Mouse (Mus musculus): ENCODE measurements around the gene Nfkbil1.

The Nfkbil1 gene

DNA sequence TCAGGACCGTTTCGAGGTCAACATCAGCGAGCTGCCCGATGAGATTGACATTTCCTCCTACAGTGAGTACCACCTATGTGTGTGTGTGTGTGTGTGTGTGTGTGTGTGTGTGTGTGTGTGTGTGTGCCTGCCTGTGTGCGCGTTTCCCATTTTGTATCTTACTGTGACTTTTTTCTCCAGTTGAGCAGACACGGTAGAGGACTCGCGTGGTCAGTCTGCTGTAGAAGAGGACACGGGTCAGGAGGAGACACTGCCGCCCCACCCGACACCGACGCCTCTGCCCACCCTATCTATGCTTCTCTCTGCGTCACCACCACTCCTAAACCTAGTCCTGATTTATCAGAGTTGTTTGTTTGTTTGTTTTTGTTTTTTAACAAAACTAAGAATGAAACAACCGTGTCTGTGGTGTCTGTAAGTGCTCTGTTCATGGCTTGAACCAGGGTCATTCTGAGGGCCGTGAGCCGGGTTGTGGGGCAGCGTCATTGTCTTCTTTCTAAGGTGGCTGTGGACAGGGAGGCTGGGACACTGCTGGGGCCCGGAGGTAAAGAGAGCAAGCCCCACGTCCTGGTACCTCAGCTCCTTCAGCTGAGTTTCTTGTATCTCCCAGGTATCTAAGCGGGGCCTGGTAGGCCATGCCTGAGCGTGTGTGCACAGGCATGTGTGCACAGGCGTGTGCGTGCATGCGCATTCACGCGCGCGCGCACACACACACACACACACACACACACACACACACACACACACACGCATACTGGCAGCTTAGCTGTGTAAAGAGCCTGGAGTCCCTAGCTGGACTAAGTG is 17.9 kb upstream of the Nfkbil1 start:
- no peak for DNase-seq

GRCm38 (mm10) chr17:35252619-35253292 is 17.2 kb upstream of the Nfkbil1 start:
- DNase-seq = no peak

- no peak for DNase-seq
These were observed 16.4 kb upstream of the Nfkbil1 start for GRCm38 (mm10) chr17:35251981-35252380.

- DNase-seq = no peak
These were observed 15.6 kb upstream of the Nfkbil1 start for GRCm38 (mm10) chr17:35251162-35251719.

DNA sequence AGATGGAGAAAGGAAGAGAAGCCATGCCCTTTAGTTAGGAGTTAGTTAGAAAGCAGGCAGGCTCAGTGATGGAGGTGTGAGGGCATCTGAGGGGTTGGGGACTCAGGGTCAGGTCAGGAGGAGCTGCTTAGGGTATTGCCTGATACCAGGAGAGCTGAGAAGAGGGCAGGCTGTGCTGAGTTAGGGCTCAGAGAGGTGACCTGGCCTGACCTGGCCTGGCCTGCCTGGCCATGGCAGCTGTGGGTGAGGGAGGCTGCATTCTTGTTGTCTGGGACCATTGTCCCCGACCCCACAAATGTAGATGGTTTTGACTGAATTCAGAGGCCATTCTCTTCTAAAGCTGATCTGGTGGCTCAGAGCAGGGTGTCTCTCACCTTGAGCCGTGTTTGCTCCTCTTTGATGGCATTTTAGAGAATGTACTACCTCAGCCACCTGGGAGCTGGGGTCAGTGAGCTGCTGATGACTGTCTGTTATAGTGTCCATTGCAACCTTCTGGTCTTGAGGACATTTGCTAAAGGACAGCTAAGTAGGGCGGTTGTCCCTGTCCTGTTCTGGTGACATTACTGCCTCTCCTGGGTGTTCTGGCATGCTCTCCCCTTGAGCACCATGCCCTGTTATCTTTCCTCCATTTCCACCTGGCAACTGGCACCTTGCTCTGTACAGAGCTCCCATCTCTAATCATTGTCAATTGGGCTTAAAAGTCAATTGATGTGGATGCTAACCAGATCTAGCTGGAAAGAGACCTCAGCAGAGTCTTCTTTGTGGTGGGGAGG is 14.9 kb upstream of the Nfkbil1 start:
- peak; percentile 21 for DNase-seq

DNA sequence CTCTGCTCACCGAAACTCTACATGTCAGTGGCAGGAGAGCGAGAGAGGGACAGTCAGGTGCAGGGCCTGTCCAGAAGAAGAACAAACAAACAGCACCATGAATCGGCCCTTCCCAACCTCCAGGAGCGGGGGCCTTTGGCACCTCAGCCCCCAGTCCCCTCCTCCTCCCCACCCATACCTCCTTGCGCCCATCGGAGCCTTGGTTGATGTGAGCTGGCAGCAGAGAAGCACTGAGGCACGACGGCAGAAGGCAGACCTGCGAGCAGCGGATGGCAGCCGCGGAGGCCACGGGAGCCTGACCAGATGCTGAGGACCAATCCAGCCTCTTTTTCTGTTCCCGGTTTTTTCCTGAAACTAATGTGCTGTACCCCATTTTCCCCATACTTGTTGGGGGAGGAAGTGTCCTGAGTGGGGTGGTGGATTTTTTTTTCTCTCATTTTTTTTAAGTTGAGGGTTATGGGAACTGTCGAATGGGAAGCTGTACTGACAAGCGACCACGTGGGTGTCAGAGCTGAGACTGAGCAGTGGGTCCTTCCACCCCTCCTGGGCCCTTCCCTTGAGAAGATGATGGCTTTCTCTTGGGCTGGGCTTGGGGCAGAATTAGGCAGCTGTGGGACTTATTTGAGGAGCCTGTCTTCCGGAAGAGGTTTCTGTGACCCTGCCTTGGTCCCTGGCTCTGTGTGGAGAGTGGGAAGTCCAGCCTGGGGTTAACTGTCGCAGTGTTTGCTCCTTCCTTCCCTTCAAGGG is 14.0 kb upstream of the Nfkbil1 start:
- peak; percentile 13 for DNase-seq

- DNase-seq = no peak
These were observed 13.4 kb upstream of the Nfkbil1 start for GRCm38 (mm10) chr17:35248986-35249385.

DNA sequence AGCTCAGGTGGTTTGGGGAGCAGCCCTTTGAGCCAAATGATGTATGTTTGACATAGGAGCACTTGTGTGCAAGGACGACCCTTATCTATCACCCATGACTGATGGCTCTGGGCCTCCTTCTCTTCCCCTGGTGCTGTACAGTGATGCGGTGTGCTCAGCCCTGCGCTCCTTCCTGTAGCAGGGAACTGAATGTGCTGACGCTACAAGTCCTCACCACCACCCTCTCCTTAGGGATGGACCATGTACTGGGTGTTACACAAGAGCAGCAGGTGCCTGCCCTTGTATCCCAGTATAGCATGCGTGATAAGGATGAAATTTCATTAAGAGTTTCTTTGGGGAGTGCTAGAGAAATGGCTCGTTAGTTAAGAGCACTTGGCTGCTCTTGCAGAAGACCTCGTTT is 11.6 kb upstream of the Nfkbil1 start:
- DNase-seq = no peak

- peak; percentile 49 for DNase-seq
These were observed 10.4 kb upstream of the Nfkbil1 start for GRCm38 (mm10) chr17:35245731-35246623.

DNA sequence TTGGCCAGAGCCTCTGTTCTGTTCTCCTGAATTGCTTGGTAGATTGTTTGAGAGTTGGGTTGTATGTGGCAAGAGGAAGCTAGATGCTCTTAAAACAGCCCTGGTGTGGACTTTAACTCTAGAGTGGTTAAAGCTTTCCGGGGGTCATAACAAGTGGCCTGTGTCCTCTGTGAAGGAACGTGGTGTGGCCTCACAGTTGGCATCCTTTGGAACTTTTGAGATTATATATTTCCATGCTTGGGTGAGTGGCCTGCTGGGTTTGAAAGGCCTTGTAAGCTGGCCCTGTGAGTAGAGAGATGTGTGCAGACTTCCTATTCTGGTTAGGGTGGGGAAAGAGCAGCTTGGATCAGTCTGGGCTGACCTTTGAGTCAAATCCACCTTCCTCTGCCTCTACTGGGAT is 9.4 kb upstream of the Nfkbil1 start:
- no peak for DNase-seq

DNA sequence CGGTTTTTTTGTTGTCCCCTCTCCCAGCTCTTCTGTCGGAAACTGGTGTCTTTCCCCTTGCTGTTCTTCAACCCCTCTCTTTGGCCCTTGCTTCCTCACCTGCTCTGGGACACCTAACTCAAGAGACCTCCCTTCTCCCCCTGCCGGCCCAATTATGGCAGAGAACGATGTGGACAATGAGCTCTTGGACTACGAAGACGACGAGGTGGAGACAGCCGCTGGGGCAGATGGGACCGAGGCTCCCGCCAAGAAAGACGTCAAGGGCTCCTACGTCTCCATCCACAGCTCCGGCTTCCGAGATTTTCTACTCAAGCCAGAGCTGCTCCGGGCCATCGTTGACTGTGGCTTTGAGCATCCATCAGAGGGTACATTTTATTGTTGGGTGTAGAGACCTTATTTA is 7.5 kb upstream of the Nfkbil1 start:
- DNase-seq = peak; percentile 58

GRCm38 (mm10) chr17:35242015-35242941 is 6.7 kb upstream of the Nfkbil1 start:
- DNase-seq = peak; percentile 70

- peak; percentile 96 for DNase-seq
These were observed 5.9 kb upstream of the Nfkbil1 start, which contains the start of gene Ddx39b for GRCm38 (mm10) chr17:35241305-35242014. TSS of gene Ddx39b (plus strand) at chr17:35241746.

- DNase-seq = no peak
These were observed 5.1 kb upstream of the Nfkbil1 start for GRCm38 (mm10) chr17:35240384-35241304.

DNA sequence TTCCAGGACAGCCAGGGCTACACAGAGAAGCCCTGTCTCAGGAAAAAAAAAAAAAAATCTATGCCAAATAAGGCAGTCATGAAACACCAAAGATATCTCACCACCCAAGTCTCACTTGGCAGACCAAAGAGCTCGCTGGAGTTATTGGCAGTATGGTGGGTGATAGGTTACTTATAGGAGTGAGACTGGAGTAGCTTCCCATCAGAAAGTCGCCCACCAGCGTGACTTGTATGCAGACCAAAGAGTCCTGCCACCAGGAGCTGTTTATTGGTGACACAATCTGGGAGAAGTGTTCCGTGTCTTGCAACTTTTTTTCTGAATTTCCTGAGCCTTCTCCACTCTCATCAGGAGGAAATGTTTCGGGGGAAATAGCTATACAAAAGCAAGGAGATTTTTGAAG is 4.1 kb upstream of the Nfkbil1 start:
- no peak for DNase-seq

DNA sequence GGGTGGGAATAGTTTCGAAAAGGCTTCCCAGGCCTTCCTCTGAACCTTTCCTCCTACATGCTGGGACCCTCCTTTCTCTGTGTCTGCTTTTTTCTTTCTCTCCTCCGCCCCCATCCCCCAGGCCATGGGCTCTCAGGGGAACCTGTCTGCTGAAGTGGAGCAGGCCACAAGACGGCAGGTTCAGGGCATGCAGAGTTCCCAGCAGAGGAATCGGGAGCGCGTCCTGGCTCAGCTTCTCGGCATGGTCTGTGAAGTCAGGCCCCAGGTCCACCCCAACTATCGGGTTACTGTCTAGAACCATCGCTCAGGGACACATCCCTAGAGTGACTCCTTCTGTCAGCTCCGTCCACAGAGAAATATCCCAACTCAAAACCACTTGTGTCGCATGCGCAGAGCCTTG is 1.9 kb upstream of the Nfkbil1 start:
- DNase-seq = no peak

DNA sequence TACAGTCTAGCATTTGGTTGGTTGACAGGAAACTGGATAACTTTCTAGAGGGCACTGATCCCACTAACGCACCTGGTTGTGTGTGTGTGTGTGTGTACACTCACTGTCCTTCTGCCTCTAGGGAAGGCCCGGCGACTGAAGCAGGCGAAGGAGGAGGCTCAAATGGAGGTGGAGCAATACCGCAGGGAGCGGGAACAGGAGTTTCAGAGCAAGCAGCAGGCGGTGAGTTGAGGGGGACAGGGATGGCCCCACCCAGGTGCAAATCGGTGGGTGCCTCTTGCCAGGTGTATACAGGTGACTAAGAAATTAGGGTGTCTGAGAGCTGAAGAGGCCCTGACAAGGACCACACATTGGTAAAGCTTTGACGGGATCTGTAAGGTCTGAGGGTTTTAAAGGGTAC is 1.4 kb upstream of the Nfkbil1 start:
- peak; percentile 24 for DNase-seq

DNA sequence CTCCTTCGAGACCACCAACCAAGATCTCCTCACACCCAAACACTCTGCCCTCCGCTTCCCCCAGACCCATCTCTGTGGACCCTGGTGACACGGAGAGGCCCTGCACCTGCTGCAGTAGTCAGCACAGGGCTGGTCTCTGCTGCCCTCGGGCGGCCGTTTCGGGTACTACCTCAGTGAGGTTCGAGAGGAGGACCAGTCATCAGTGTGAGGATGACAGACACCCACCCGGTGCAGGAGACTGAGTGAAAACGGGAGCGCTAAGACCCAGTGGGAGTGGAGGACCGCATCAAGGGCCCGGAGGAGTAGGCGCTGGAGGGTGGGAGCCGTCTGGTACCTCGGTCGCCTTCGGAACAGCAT is 776 bp upstream of the Nfkbil1 start:
- DNase-seq = peak; percentile 100

DNA sequence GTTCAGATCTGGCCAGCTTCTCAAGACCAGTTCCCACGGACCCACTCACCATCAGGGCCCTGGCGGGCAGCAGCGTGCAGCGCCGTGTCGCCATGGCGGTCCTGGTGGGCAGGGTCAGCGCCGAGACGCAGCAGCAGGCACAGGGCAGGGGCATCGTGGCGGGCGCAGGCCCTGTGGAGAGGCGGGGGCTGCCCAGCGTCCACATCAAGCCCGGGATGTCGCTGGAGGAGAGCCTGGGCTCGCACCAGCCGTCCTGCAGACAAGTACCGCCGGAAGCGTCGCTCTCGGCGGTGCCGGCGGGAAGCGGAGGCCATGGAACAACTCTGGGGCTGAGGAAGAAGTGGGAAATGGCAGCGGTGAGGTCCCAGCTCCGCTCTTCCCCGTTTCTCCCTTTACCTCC is 689 bp downstream of the Nfkbil1 start:
- peak; percentile 66 for DNase-seq

Measured in thymus, postnatal 4 days (tissue).